25 mouse cellular contexts compared by ENCODE assay signal in the genomic region with DNA sequence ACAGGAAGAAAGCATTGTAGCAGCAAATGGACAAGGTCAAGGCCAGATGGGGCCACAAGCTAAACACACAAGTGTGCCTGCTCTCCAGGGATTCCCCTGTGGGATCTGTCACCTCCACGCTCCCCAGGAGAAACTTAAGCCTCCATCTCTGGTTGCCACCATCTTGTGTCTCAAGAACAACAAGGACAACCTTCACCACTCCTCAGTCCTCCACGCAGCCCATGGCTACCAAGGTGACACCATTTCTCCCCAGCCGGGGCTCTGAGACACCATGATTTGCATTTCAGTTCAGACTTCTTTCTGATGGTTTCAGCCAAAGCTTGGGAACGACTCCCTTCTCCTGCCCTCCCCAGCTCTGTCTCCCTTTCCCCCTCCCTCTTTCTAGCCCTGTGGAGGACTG.
"Had no signal": no experiment of that assay in that cellular context is flagged by ENCODE, and none has a peak within 500 bp of the region (broad histone marks: within the 10 kb centered on the region; RNA-seq: fewer than 3 reads in every experiment).

No protein-coding gene starts in this region.

- H3K4me3 ChIP-seq: gastrocnemius, adult 2 months; heart, adult 2 months; heart, embryonic 13.5 days; heart, embryonic 15.5 days; hindbrain, embryonic 10.5 days; intestine, embryonic 15.5 days; layer of hippocampus, adult 2 months; left cerebral cortex, adult 2 months; limb, embryonic 10.5 days; limb, embryonic 12.5 days; liver, embryonic 13.5 days; liver, embryonic 15.5 days had no signal

- H3K4me1 ChIP-seq: liver, embryonic 13.5 days; liver, embryonic 15.5 days had no signal

- H3K27ac ChIP-seq: gastrocnemius, adult 2 months; heart, adult 2 months; heart, embryonic 13.5 days; heart, embryonic 15.5 days; hindbrain, embryonic 10.5 days; intestine, embryonic 15.5 days; layer of hippocampus, adult 2 months; left cerebral cortex, adult 2 months; limb, embryonic 10.5 days; limb, embryonic 12.5 days; liver, embryonic 13.5 days; liver, embryonic 15.5 days had no signal

- H3K9me3 ChIP-seq: heart, embryonic 13.5 days; heart, embryonic 15.5 days; hindbrain, embryonic 10.5 days; intestine, embryonic 15.5 days; limb, embryonic 10.5 days; limb, embryonic 12.5 days; liver, embryonic 13.5 days; liver, embryonic 15.5 days had no signal

- DNase-seq: gastrocnemius, adult 2 months; gastrocnemius, postnatal 10 days; gastrocnemius, postnatal 25 days; heart, adult 2 months; heart, postnatal 4 days; kidney, adult 18-20 months; kidney, adult 8-10 months; kidney, postnatal 10 days; kidney, postnatal 25 days; kidney, postnatal 4 days; liver; liver, embryonic 13.5 days had no signal

- ATAC-seq: inflammation-experienced regulatory T-cells, adult 6 months; intestine, embryonic 15.5 days; intestine, postnatal 0 days had no signal

- H3K4me2 ChIP-seq: heart, embryonic 13.5 days; heart, embryonic 15.5 days; hindbrain, embryonic 14.5 days; intestine, embryonic 15.5 days; limb, embryonic 12.5 days; liver, embryonic 11.5 days; liver, embryonic 13.5 days; liver, embryonic 15.5 days had no signal

- H3K27me3 ChIP-seq: intestine, embryonic 15.5 days; liver, embryonic 15.5 days had no signal

- H3K9ac ChIP-seq: heart, embryonic 13.5 days; heart, embryonic 15.5 days; hindbrain, embryonic 14.5 days; intestine, embryonic 15.5 days; limb, embryonic 12.5 days; liver, embryonic 13.5 days; liver, embryonic 15.5 days had no signal

- H3K36me3 ChIP-seq: heart, embryonic 13.5 days; heart, embryonic 15.5 days; hindbrain, embryonic 10.5 days; intestine, embryonic 15.5 days; limb, embryonic 10.5 days; limb, embryonic 12.5 days; liver, embryonic 13.5 days; liver, embryonic 15.5 days had no signal
